Mouse (Mus musculus) urinary bladder, postnatal 0 days (tissue): ENCODE results near the gene Il13ra1. TPM values are rescaled to one million over a fixed set of nuclear protein-coding genes. Genes with fewer than 3 reads are reported as not detected.

Experiments used
- polyA plus RNA-seq: library from polyadenylated mRNA; unstranded; fragments of >200 nt; fragmentation: Nextera tagmentation; extraction: Ambion mirVana; gene quantifications from 2 replicates; pipeline ENCODE4 v1.2.1, GENCODE M21; 2015

The Il13ra1 gene
- polyA plus RNA-seq = 13.7 and 17.4 TPM in 2 replicates

GRCm38 (mm10) chrX:36111622-36112421, at the start of gene Il13ra1:
Gene Il13ra1, plus strand, starts transcription at chrX:36112110.

GRCm38 (mm10) chrX:36195736-36196525, 84.0 kb downstream of the Il13ra1 start, which contains the start of gene Zcchc12:
Gene Zcchc12, plus strand, starts transcription at chrX:36195904.

Other genes starting within 250 kb of the Il13ra1 start
- 2.7 and 3.5 TPM in 2 replicates for gene Dock11, start 223.3 kb upstream of the Il13ra1 start, polyA plus RNA-seq
- 0.24 and 0.42 TPM in 2 replicates for gene Zcchc12, start 83.8 kb downstream of the Il13ra1 start, polyA plus RNA-seq
- gene Lonrf3, start 216.2 kb downstream of the Il13ra1 start, polyA plus RNA-seq = 0.36 and 0.46 TPM in 2 replicates